Mouse (Mus musculus) cerebellum, adult (tissue): ENCODE results near the gene Olfr921.

Source experiments
- ATAC-seq: cut with Nextera tagmentation; 2 replicates; pipeline ENCODE4 v1.9.2; 2017; ENCODE audit warnings: mild to moderate bottlenecking, moderate library complexity, mixed read lengths; ENCODE audit not compliant: insufficient number of reproducible peaks, low FRiP score, low TSS enrichment

The Olfr921 gene

GRCm38 (mm10) chr9:38772768-38773167, at the start of gene Olfr921:
Gene Olfr921 (plus strand): TSS chr9:38773068.
- ATAC-seq = no peak

GRCm38 (mm10) chr9:38724044-38724443, 48.8 kb upstream of the Olfr921 start:
- ATAC-seq = no peak

GRCm38 (mm10) chr9:38728218-38728617, 44.6 kb upstream of the Olfr921 start:
- no peak for ATAC-seq

- ATAC-seq = no peak
Measured at GRCm38 (mm10) chr9:38741408-38741807, 31.5 kb upstream of the Olfr921 start.

- ATAC-seq = no peak
Measured at GRCm38 (mm10) chr9:38744619-38745315, 28.1 kb upstream of the Olfr921 start.

- ATAC-seq = no peak
Measured at GRCm38 (mm10) chr9:38751999-38752398, 20.9 kb upstream of the Olfr921 start, which contains the start of gene Olfr920. Gene Olfr920 (plus strand): TSS chr9:38752299.

- ATAC-seq = no peak
Measured at GRCm38 (mm10) chr9:38792689-38793088, 19.8 kb downstream of the Olfr921 start.

GRCm38 (mm10) chr9:38805696-38806095, 32.8 kb downstream of the Olfr921 start:
- ATAC-seq = no peak

GRCm38 (mm10) chr9:38814314-38814713, 41.4 kb downstream of the Olfr921 start, which contains the start of gene Olfr922:
Gene Olfr922 (plus strand): TSS chr9:38814614.
- ATAC-seq = no peak

- no peak for ATAC-seq
Measured at GRCm38 (mm10) chr9:38815458-38815986, 42.7 kb downstream of the Olfr921 start.

GRCm38 (mm10) chr9:38826245-38826644, 53.4 kb downstream of the Olfr921 start, which contains the start of gene Olfr923:
Gene Olfr923 (plus strand): TSS chr9:38826545.
- ATAC-seq = no peak
